Mouse (Mus musculus) spleen, adult 12 weeks (tissue): ENCODE results near the gene Sly.
"Not testable (repeated sequence)": the region's sequence is repeated elsewhere in the genome, so short reads cannot be mapped to it uniquely, and the experiment has no call there.

Experiments
- DNase-seq: peaks from one replicate; pipeline ENCODE4 v3.0.0; 2022; ENCODE audit warnings: low spot score

Gene Sly

GRCm38 (mm10) chrY:57186888-57187287 is at the start of gene Sly:
Gene Sly (plus strand): TSS chrY:57187188.
- not testable (repeated sequence) for DNase-seq
